Mouse (Mus musculus) cerebellum, adult 8-10 months (tissue): Measurements from ENCODE around the gene Ttc30a2.

Source experiments
- DNase-seq: peaks from one replicate; pipeline ENCODE4 v3.0.0; 2022

Gene Ttc30a2

GRCm38 (mm10) chr2:75926061-75926460 lies 51.9 kb downstream of the Ttc30a2 start:
- no peak for DNase-seq
